Mouse (Mus musculus): Measurements from ENCODE around the gene Nup62. TPM values are rescaled to one million over a fixed set of nuclear protein-coding genes. Genes with fewer than 3 reads are reported as not detected.

Nup62 gene
- polyA plus RNA-seq, 1 experiment from 2014 or later = 68.9 TPM

GRCm38 (mm10) chr7:44819391-44819790 lies 3.5 kb downstream of the Nup62 start:
- Histone ChIP-seq H3K4me3 (ENCODE audit: low read depth, low read length) (peak overlapping the region; percentile 88), H3K27me3 (ENCODE audit: insufficient read depth, low read length) (no peaks in the 10 kb centered on the region), H3K9me3 (ENCODE audit: low read depth, low read length) (no peaks in the 10 kb centered on the region), H3K36me3 (ENCODE audit: insufficient read depth) (peaks cover 16% of the 10 kb centered on the region), H3K4me1 (ENCODE audit: insufficient read depth) (peaks cover 14% of the 10 kb centered on the region), H3K4me2 (peak overlapping the region; percentile 89), H3K9ac (peak overlapping the region; percentile 98; the same call in 1 of the 2 replicates), H3K27ac (ENCODE audit: low read depth) (no peak overlapping the region)
- TF ChIP-seq CTCF (IDR thresholded peaks at IDR 0.05; ENCODE audit: low read depth) = no peak
- no peak for ATAC-seq (ENCODE audit: insufficient read depth)
- 79% methylated on average over 2 of the region's 2 CpGs for WGBS
- no peak for DNase-seq

- Histone ChIP-seq H3K27me3 (ENCODE audit: insufficient read depth, low read length) (no peaks in the 10 kb centered on the region), H3K4me2 (peak overlapping the region; percentile 10; the same call in 1 of the 2 replicates), H3K4me3 (ENCODE audit: low read depth, low read length) (no peak overlapping the region), H3K4me1 (ENCODE audit: insufficient read depth) (peaks cover 13% of the 10 kb centered on the region), H3K27ac (ENCODE audit: low read depth) (no peak overlapping the region), H3K9ac (no peak overlapping the region), H3K9me3 (ENCODE audit: low read depth, low read length) (no peaks in the 10 kb centered on the region), H3K36me3 (ENCODE audit: insufficient read depth) (peaks cover 12% of the 10 kb centered on the region; the same call in 1 of the 2 replicates)
- WGBS = 48% methylated on average over 5 of the region's 5 CpGs
- ATAC-seq (ENCODE audit: insufficient read depth) (no peak), DNase-seq (no peak)
- TF ChIP-seq CTCF (IDR thresholded peaks at IDR 0.05; ENCODE audit: low read depth) = no peak
Observed at GRCm38 (mm10) chr7:44819863-44820262, 4.0 kb downstream of the Nup62 start.

- H3K4me2 ChIP-seq = no peak overlapping the region
- DNase-seq (no peak), ATAC-seq (ENCODE audit: insufficient read depth) (no peak)
- 78% methylated on average over 3 of the region's 3 CpGs for whole genome bisulfite sequencing
- H3K9ac ChIP-seq = peak overlapping the region; percentile 10; the same call in 1 of the 2 replicates
- H3K27me3 ChIP-seq (ENCODE audit: insufficient read depth, low read length) = no peaks in the 10 kb centered on the region
- H3K9me3 ChIP-seq (ENCODE audit: low read depth, low read length) = no peaks in the 10 kb centered on the region
- H3K36me3 ChIP-seq (ENCODE audit: insufficient read depth) = peaks cover 14% of the 10 kb centered on the region; the same call in 1 of the 2 replicates
- no peak overlapping the region for H3K27ac ChIP-seq (ENCODE audit: low read depth)
- peaks cover 11% of the 10 kb centered on the region for H3K4me1 ChIP-seq (ENCODE audit: insufficient read depth)
- H3K4me3 ChIP-seq (ENCODE audit: low read depth, low read length) = no peak overlapping the region
- TF ChIP-seq CTCF (IDR thresholded peaks at IDR 0.05; ENCODE audit: low read depth) = no peak
Observed at GRCm38 (mm10) chr7:44820525-44820924, 4.6 kb downstream of the Nup62 start.

GRCm38 (mm10) chr7:44821666-44822448 lies 6.0 kb downstream of the Nup62 start:
- Histone ChIP-seq H3K4me3 (ENCODE audit: low read depth, low read length) (no peak overlapping the region), H3K4me2 (no peak overlapping the region), H3K9me3 (ENCODE audit: low read depth, low read length) (no peaks in the 10 kb centered on the region), H3K4me1 (ENCODE audit: insufficient read depth) (peaks cover 11% of the 10 kb centered on the region), H3K9ac (no peak overlapping the region), H3K27ac (ENCODE audit: low read depth) (no peak overlapping the region), H3K36me3 (ENCODE audit: insufficient read depth) (peaks cover 21% of the 10 kb centered on the region), H3K27me3 (ENCODE audit: insufficient read depth, low read length) (no peaks in the 10 kb centered on the region)
- TF ChIP-seq CTCF (IDR thresholded peaks at IDR 0.05; ENCODE audit: low read depth) = peak; percentile 10; the same call in 1 of the 2 replicates
- ATAC-seq (ENCODE audit: insufficient read depth) (no peak), DNase-seq (no peak)
- 76% methylated on average over 7 of the region's 7 CpGs for WGBS

GRCm38 (mm10) chr7:44823409-44823808 lies 7.5 kb downstream of the Nup62 start:
- no peak for ATAC-seq (ENCODE audit: insufficient read depth)
- H3K4me2 ChIP-seq = no peak overlapping the region
- no peaks in the 10 kb centered on the region for H3K9me3 ChIP-seq (ENCODE audit: low read depth, low read length)
- H3K36me3 ChIP-seq (ENCODE audit: insufficient read depth) = peaks cover 29% of the 10 kb centered on the region
- DNase-seq = no peak
- no peaks in the 10 kb centered on the region for H3K27me3 ChIP-seq (ENCODE audit: insufficient read depth, low read length)
- whole genome bisulfite sequencing = 40% methylated on average over 7 of the region's 7 CpGs
- peaks cover 3% of the 10 kb centered on the region; the same call in 1 of the 2 replicates for H3K4me1 ChIP-seq (ENCODE audit: insufficient read depth)
- H3K27ac ChIP-seq (ENCODE audit: low read depth) = no peak overlapping the region
- TF ChIP-seq CTCF (IDR thresholded peaks at IDR 0.05; ENCODE audit: low read depth) = peak; percentile 29; the same call in 1 of the 2 replicates
- H3K9ac ChIP-seq = no peak overlapping the region
- no peak overlapping the region for H3K4me3 ChIP-seq (ENCODE audit: low read depth, low read length)

- 0 out of 2 replicates have a peak, but pooled peaks have one; percentile 41 for ATAC-seq (ENCODE audit: insufficient read depth)
- Histone ChIP-seq H3K9ac (no peak overlapping the region), H3K4me1 (ENCODE audit: insufficient read depth) (no peaks in the 10 kb centered on the region), H3K4me2 (no peak overlapping the region), H3K4me3 (ENCODE audit: low read depth, low read length) (no peak overlapping the region), H3K36me3 (ENCODE audit: insufficient read depth) (peaks cover 33% of the 10 kb centered on the region), H3K9me3 (ENCODE audit: low read depth, low read length) (no peaks in the 10 kb centered on the region), H3K27ac (ENCODE audit: low read depth) (no peak overlapping the region), H3K27me3 (ENCODE audit: insufficient read depth, low read length) (no peaks in the 10 kb centered on the region)
- peak; percentile 93 for TF ChIP-seq CTCF (IDR thresholded peaks at IDR 0.05; ENCODE audit: low read depth)
- DNase-seq = peak; percentile 88
- 14% methylated on average over 3 of the region's 3 CpGs for whole genome bisulfite sequencing
Observed at GRCm38 (mm10) chr7:44824872-44825271, 9.0 kb downstream of the Nup62 start.

- H3K27ac ChIP-seq (ENCODE audit: low read depth) = no peak overlapping the region
- no peaks in the 10 kb centered on the region for H3K4me1 ChIP-seq (ENCODE audit: insufficient read depth)
- H3K27me3 ChIP-seq (ENCODE audit: insufficient read depth, low read length) = no peaks in the 10 kb centered on the region
- no peak for ATAC-seq (ENCODE audit: insufficient read depth)
- H3K9me3 ChIP-seq (ENCODE audit: low read depth, low read length) = no peaks in the 10 kb centered on the region
- WGBS = 82% methylated on average over 3 of the region's 3 CpGs
- no peak for TF ChIP-seq CTCF (IDR thresholded peaks at IDR 0.05; ENCODE audit: low read depth)
- H3K4me3 ChIP-seq (ENCODE audit: low read depth, low read length) = no peak overlapping the region
- no peak overlapping the region for H3K4me2 ChIP-seq
- no peak overlapping the region for H3K9ac ChIP-seq
- DNase-seq = no peak
- H3K36me3 ChIP-seq (ENCODE audit: insufficient read depth) = peaks cover 52% of the 10 kb centered on the region
Observed at GRCm38 (mm10) chr7:44826771-44827170, 10.9 kb downstream of the Nup62 start.
